Mouse (Mus musculus): ENCODE data around the gene Psmd12. TPM values are rescaled to one million over a fixed set of nuclear protein-coding genes. Genes with fewer than 3 reads are reported as not detected.

The Psmd12 gene
- polyA plus RNA-seq, 2 experiments: 45.6 to 103 TPM

- WGBS (ENCODE audit: insufficient replicate concordance): 54% methylated on average over 2 of the region's 2 CpGs
- no peaks in the 10 kb centered on the region for H3K4me1 ChIP-seq (replicated peaks; ENCODE audit: control insufficient read depth in 2 of 2, insufficient read depth in 2 of 2, low read length in 1 of 2)
These were observed 37.1 kb downstream of the Psmd12 start for GRCm38 (mm10) chr11:107516387-107516786.

GRCm38 (mm10) chr11:107518645-107519429, 39.6 kb downstream of the Psmd12 start:
- Histone ChIP-seq H3K36me3 (replicated peaks; ENCODE audit: control insufficient read depth, insufficient read depth, low read depth) (no peaks in the 10 kb centered on the region), H3K4me2 (ENCODE audit: low read depth) (no peak overlapping the region), H3K9me3 (ENCODE audit: control insufficient read depth, low read length) (no peaks in the 10 kb centered on the region), H3K4me3 (ENCODE audit: insufficient read depth in 1 of 2, low read depth in 2 of 2, low read length in 2 of 2) (no peak overlapping the region), H3K9ac (replicated peaks) (no peak overlapping the region), H3K27me3 (ENCODE audit: control insufficient read depth, insufficient read depth, low read length) (no peaks in the 10 kb centered on the region), H3K27ac (no peak overlapping the region), H3K4me1 (replicated peaks; ENCODE audit: control insufficient read depth in 2 of 2, insufficient read depth in 2 of 2, low read length in 1 of 2) (no peaks in the 10 kb centered on the region)
- no peak for TF ChIP-seq CTCF (IDR thresholded peaks at IDR 0.05; ENCODE audit: low read depth)
- no peak for TF ChIP-seq EP300 (IDR thresholded peaks at IDR 0.05; ENCODE audit: low read depth)
- no peak for ATAC-seq (ENCODE audit: insufficient read depth)
- WGBS (ENCODE audit: insufficient replicate concordance): 50% methylated on average over 5 of the region's 5 CpGs
- no peak for DNase-seq (ENCODE audit: low read depth in 3 of 3, low spot score in 3 of 3)

More at GRCm38 (mm10) chr11:107516387-107516786, 37.1 kb downstream of the Psmd12 start:
- no peak overlapping the region for H3K9ac ChIP-seq (replicated peaks)
- H3K27ac ChIP-seq: no peak overlapping the region
- H3K9me3 ChIP-seq (ENCODE audit: control insufficient read depth, low read length): no peaks in the 10 kb centered on the region
- H3K36me3 ChIP-seq (replicated peaks; ENCODE audit: control insufficient read depth, insufficient read depth, low read depth): no peaks in the 10 kb centered on the region
- H3K4me3 ChIP-seq (ENCODE audit: insufficient read depth in 1 of 2, low read depth in 2 of 2, low read length in 2 of 2): no peak overlapping the region
- H3K4me2 ChIP-seq (ENCODE audit: low read depth): no peak overlapping the region
- ATAC-seq (ENCODE audit: insufficient read depth): no peak
- TF ChIP-seq CTCF (IDR thresholded peaks at IDR 0.05; ENCODE audit: low read depth): no peak
- no peak for TF ChIP-seq EP300 (IDR thresholded peaks at IDR 0.05; ENCODE audit: low read depth)
- no peak for DNase-seq (ENCODE audit: low read depth in 3 of 3, low spot score in 3 of 3)
- no peaks in the 10 kb centered on the region for H3K27me3 ChIP-seq (ENCODE audit: control insufficient read depth, insufficient read depth, low read length)

- WGBS (ENCODE audit: insufficient replicate concordance): 46% methylated on average over 1 of the region's 1 CpGs
- no peak for ATAC-seq (ENCODE audit: insufficient read depth)
- TF ChIP-seq EP300 (IDR thresholded peaks at IDR 0.05; ENCODE audit: low read depth) (no peak), CTCF (IDR thresholded peaks at IDR 0.05; ENCODE audit: low read depth) (no peak)
These were observed 41.9 kb downstream of the Psmd12 start for GRCm38 (mm10) chr11:107521153-107521552.

GRCm38 (mm10) chr11:107524966-107525365, 45.7 kb downstream of the Psmd12 start:
- no peaks in the 10 kb centered on the region for H3K27me3 ChIP-seq (ENCODE audit: control insufficient read depth, insufficient read depth, low read length)
- no peak overlapping the region for H3K9ac ChIP-seq (replicated peaks)
- 65% methylated on average over 1 of the region's 1 CpGs for WGBS (ENCODE audit: insufficient replicate concordance)

More at GRCm38 (mm10) chr11:107521153-107521552, 41.9 kb downstream of the Psmd12 start:
- H3K4me3 ChIP-seq (ENCODE audit: insufficient read depth in 1 of 2, low read depth in 2 of 2, low read length in 2 of 2): no peak overlapping the region
- H3K27me3 ChIP-seq (ENCODE audit: control insufficient read depth, insufficient read depth, low read length): no peaks in the 10 kb centered on the region
- no peak overlapping the region for H3K9ac ChIP-seq (replicated peaks)
- H3K9me3 ChIP-seq (ENCODE audit: control insufficient read depth, low read length): no peaks in the 10 kb centered on the region
- H3K4me1 ChIP-seq (replicated peaks; ENCODE audit: control insufficient read depth in 2 of 2, insufficient read depth in 2 of 2, low read length in 1 of 2): no peaks in the 10 kb centered on the region
- no peaks in the 10 kb centered on the region for H3K36me3 ChIP-seq (replicated peaks; ENCODE audit: control insufficient read depth, insufficient read depth, low read depth)
- H3K27ac ChIP-seq: no peak overlapping the region
- H3K4me2 ChIP-seq (ENCODE audit: low read depth): no peak overlapping the region
- no peak for DNase-seq (ENCODE audit: low read depth in 3 of 3, low spot score in 3 of 3)

GRCm38 (mm10) chr11:107527632-107528031, 48.3 kb downstream of the Psmd12 start:
- ATAC-seq (ENCODE audit: insufficient read depth) (no peak), DNase-seq (ENCODE audit: low read depth in 3 of 3, low spot score in 3 of 3) (no peak)
- H3K9me3 ChIP-seq (ENCODE audit: control insufficient read depth, low read length): no peaks in the 10 kb centered on the region
- H3K4me3 ChIP-seq (ENCODE audit: insufficient read depth in 1 of 2, low read depth in 2 of 2, low read length in 2 of 2): no peak overlapping the region
- peaks cover 2 to 11% of the 10 kb centered on the region in 2 experiments; a peak in 2 of 4 replicates for H3K4me1 ChIP-seq (replicated peaks; ENCODE audit: control insufficient read depth in 2 of 2, insufficient read depth in 2 of 2, low read length in 1 of 2)
- H3K27ac ChIP-seq: no peak overlapping the region
- no peak overlapping the region for H3K9ac ChIP-seq (replicated peaks)
- H3K36me3 ChIP-seq (replicated peaks; ENCODE audit: control insufficient read depth, insufficient read depth, low read depth): no peaks in the 10 kb centered on the region
- TF ChIP-seq EP300 (IDR thresholded peaks at IDR 0.05; ENCODE audit: low read depth): no peak
- no peak for TF ChIP-seq CTCF (IDR thresholded peaks at IDR 0.05; ENCODE audit: low read depth)
- no peak overlapping the region for H3K4me2 ChIP-seq (ENCODE audit: low read depth)
- H3K27me3 ChIP-seq (ENCODE audit: control insufficient read depth, insufficient read depth, low read length): no peaks in the 10 kb centered on the region
- 76% methylated on average over 3 of the region's 3 CpGs for WGBS (ENCODE audit: insufficient replicate concordance)

More at GRCm38 (mm10) chr11:107524966-107525365, 45.7 kb downstream of the Psmd12 start:
- H3K9me3 ChIP-seq (ENCODE audit: control insufficient read depth, low read length): no peaks in the 10 kb centered on the region
- DNase-seq (ENCODE audit: low read depth in 3 of 3, low spot score in 3 of 3): no peak
- no peak overlapping the region for H3K4me2 ChIP-seq (ENCODE audit: low read depth)
- ATAC-seq (ENCODE audit: insufficient read depth): no peak
- H3K4me3 ChIP-seq (ENCODE audit: insufficient read depth in 1 of 2, low read depth in 2 of 2, low read length in 2 of 2): no peak overlapping the region
- H3K4me1 ChIP-seq (replicated peaks; ENCODE audit: control insufficient read depth in 2 of 2, insufficient read depth in 2 of 2, low read length in 1 of 2): 0 out of 4 replicates have a peak, but pooled peaks cover 0 to 3% of the 10 kb centered on the region in 2 experiments
- no peaks in the 10 kb centered on the region for H3K36me3 ChIP-seq (replicated peaks; ENCODE audit: control insufficient read depth, insufficient read depth, low read depth)
- TF ChIP-seq CTCF (IDR thresholded peaks at IDR 0.05; ENCODE audit: low read depth) (no peak), EP300 (IDR thresholded peaks at IDR 0.05; ENCODE audit: low read depth) (no peak)
- H3K27ac ChIP-seq: no peak overlapping the region
